Mouse (Mus musculus): Measurements from ENCODE around the gene Gipc1.

Gene Gipc1

DNA sequence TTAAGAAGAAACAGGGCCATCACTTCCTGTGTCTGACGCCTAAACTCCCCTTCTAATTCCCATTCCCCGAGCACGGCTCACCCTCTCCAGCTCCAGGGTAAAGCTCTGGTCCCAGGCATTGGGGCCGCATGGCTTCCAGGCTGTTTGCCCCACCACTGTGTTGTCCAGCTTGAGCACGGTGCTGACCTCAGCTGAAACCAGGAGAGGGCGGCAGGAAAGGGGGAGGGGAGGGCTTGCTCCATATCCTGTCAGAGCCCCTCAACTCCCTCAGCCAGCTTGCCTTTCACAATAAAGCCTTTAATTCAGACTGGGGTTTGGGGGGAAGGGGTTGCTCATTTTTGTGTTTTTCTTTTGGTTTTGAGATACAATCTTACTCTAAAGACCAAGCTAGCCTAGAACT lies 28.6 kb downstream of the Gipc1 start:
- DNase-seq = no peak

DNA sequence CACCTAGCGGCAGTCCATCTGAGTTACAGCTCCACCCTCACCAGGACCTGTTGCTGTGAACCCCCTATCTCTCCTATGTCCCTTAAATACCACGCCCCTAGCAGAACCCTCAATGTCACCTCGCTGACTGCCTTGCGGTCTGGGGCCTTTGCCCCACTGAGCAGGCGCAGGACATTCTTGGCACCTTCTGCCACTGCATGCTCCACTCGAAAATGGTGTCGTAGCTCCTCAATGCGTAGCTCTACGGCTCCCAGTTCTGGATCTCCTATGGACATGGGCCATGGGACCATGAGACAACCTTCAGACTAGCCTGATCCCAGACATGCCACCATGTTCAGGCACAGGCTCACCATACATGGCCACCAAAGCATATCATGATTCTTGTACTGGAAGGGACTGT lies 32.0 kb downstream of the Gipc1 start:
- no peak for DNase-seq

DNA sequence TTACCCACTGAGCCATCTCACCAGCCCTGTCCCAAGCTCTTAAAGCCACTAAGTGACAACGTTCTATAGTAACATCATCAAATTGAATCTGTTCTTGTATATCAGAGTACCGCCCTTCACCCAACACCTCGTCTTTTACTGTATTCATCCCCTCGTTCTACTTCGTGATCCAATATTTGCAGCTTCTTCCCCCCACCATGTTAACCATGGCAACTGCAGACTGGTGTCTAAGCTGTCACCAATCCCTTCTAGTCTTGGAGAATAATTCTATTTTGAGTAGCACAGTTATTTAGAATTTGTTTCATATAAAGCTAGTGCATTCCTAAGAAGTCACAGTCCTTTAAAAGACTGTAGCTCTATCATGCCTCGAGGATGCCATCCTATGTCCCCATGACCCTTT lies 36.8 kb downstream of the Gipc1 start:
- no peak for DNase-seq

DNA sequence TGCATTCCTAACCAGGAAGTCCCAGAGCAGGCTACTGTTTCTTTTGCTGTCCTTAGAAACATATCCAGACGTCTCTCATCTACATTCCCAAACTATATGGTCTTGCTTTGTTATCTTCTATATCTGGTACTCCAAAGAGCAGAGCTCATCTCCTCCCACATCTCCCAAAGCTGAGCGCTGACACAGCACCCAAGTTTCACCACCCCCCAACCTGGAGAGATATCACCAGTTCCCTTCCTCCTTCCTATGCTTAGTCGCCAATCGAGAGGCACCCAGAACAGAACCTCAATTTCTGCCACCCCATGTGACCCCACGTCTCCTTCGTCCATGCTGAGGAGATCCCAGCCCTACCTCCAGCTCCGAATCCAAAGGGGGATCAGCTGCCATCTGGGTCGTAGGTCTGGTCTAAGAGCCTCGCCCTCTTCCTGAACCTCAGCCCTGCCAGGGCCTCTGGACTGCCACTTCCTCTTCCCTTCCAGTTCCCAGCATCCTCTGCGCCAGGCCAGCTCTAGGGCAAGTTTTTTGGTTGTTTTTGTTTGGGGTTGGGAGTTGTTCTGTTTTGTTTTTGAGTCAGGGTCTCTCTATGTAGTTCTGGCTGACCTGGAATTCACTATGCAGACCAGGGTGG lies 41.2 kb downstream of the Gipc1 start:
- no peak for DNase-seq

DNA sequence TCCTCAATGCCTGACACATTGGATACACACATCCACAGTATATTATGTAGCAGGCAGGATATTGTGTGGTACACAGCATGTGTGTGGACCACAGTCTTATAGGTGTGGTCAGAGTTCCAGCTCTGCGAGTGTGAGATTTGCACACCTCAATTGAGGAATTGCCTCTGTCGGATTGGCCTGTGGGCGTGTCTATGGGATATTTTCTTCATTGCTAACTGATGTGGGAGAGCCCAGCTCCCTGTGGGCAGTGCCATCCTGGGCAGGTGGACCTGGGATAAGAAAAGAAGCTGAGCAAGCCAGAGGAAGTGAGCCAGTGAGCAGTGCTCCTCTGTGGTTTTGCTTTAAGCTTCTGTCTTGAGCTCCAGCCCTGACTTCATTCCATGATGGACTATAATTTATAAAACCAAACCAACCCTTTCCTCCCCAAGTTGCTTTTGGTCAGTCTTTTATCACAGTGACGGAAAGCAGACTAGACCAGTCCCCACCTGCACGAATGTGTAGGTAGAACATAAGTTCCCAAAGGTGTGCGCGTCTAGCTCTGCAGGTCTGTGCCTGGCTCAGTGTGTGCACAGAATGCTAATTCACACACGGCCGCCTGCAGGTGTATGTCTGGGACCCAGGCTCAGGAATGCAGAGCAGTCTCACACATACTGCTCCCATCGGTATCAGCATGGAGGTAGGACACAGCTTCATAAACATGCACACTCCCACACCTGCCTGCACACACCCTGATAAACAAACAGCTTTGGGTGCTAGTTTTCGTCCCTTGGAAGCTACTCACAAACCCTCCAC lies 42.1 kb downstream of the Gipc1 start:
- DNase-seq = peak in 1 of 2 experiments; percentile 62

DNA sequence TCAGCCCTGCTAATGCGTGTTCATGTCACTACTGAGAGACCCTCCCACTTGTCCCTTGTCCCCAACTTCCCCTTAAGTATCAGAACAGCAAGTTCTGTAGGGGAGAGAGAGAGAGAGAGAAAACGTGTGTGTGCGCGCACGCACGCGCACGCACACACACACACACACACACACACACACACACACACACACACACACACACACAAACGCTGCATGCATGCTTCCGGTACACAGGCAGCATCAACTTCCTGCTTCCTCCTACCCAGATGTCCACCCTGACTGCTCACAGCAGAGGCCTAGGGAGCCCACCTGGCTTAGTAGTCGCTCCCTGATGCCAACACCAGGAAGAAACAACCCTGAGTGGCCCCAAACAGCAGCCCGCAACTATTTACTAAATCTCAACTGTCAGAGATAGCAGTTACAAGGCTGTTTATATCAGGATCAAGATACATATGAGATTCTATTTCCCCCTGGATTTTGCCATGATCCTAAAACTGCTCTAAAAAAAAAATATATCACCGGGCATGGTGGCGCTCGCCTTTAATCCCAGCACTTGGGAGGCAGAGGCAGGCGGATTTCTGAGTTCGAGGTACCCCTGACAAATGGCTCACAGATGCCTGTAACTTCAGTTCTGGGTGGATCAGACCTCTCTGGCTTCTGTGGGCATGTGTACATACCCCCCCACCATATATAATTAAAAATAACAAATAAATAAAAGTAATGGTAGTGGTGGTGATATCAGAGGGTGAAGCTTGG lies 43.1 kb downstream of the Gipc1 start:
- DNase-seq = peak; percentile 25 to 57

DNA sequence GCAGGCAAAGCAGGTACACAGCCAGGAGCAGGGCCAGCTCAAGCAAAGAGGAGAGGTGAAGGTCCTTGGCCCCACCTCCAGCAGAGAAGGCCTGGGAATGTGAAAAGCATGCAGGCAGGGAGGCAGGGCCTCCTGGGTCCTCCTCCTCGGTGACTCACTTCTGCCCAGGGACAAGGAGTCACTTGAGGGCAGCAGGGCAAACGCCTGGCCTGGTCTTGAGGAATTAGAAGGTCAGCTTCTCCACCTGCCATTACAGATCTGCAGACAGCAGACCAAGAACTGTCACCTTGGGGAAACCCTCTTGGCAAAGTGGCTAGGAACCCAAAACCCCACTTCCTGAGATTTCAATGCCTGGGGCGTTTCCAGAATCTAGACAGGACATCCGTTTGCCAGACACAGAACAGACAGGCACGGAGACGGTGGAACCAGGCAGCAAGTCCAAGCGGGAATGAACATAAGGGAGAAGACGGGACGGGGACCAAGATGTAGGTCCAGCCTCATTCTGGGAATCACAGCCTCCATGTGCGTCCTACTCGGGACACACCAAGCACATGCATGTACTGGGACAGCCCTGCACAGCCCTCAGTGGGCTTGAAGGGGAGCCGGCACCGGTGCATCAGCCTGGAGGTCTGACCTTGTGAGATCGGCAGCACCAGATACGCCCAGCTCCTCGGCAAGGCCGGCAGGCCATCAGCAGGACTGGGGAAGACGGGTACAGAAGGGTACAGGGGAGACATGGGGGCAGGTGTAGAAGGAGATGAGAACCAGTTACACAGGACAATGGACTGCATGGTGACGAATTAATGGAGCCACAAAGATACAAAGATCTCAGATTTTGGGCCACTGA lies 45.1 kb downstream of the Gipc1 start:
- DNase-seq = peak; percentile 67 to 91

DNA sequence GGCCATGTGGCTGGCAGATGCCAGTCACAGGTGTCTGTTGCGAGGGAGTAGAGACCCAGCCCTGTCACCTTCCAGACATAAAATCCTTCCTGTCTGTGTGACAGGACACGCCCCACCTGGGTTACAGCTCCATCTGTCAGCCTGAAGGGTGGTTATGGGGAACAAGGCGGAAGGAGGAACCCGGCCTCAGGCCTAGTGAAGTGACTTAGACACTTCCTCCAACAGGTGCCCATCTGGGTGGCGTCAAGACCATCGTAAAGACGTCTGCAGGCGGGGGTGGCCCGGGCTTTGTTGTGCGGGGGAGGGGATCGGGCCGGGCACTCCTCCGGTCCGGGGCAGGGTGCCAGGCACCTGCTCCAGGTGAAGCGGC lies 45.8 kb downstream of the Gipc1 start:
- peak; percentile 41 to 76 for DNase-seq

DNA sequence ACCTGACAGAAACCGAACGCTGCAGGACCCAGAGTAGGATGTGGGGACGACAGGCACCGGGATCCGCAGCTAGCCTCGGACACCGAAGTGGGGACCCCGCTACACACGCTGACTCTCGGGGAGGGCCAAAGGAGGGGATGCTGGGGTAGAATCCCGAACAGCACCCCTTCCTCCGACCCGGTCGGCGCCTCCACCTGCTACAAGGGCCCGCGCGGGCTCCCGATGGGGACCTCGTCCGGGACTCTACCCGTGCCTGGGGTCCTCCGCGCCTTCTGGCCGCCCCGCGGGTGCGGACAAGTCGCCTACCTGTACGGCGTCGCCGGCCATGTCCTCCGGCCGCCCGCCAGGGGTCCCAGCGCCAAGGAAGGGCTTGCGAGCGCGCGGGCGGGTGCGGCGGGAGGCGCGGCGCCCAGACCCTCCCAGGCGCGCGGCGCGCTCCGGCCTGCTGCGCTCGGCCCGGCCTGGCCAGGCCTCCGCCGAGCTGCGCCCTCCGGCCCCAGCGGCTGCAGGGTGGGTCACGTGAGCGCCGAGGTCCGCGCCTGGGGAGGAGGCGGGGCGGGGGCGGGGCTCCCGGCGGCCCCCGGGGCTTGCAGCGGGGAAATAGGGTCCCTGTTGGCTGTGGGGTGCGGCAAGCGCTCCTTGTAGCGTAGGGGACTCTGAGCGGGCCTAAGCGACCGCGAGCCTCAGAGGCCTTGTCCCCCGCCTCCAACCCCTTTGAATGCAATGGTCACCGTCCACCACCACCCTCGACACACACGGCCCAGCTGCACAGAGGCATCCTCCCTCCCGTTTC lies 46.4 kb downstream of the Gipc1 start, which contains the start of gene Pkn1:
TSS of gene Pkn1 (minus strand) at position 519 of the 793 bp plus-strand sequence.
- DNase-seq = peak; percentile 82 to 94

DNA sequence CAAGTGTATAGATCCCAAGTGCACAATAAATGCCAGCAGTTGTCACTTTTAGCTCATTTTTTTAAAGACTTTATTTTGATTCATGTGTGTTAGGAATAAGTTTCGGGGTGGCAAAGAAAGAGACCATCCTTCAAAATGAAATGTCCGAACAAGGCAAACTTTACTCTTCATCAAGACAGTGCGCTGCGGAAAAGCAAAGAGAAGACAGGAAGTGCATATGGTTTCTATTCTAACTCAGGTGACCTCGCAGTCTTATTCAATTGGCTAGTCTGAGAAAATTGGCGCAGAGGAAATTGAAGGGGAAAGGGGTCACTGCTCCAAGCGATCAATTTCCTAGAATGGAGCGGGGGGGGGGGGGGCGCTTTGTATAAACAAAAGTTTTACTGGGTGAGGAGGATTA lies 47.1 kb downstream of the Gipc1 start:
- DNase-seq = no peak

DNA sequence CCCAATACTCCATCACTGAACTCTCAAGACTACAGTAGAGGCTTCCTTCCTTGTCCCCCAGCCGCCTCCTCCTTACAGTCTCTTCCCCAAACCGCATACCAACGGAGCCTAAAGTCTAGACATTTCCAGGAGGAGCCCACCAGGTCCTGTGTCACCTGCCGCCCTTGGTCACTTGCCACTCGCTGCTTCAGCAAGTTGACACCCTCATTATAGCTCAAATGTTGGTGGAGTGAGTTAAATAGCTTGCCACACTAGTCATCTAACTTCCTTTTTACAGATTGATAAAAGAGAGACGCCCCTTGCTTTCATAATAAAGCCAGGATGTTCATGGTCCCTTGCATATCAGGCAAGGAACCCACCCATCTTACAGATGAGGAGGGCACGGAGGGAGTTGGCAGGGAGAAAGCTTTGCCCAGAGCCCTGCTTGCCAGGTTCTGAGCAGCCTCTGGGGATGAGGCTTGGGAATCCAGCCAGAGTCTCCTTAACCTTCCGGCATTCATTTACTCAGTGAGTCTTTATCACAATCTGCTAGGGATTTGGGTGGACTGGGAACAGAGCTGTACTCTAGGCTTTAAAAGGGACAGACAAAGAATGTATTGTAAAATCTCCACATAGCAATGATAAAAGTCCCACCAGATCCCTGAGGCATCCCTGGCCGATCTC lies 48.1 kb downstream of the Gipc1 start:
- no peak for DNase-seq

DNA sequence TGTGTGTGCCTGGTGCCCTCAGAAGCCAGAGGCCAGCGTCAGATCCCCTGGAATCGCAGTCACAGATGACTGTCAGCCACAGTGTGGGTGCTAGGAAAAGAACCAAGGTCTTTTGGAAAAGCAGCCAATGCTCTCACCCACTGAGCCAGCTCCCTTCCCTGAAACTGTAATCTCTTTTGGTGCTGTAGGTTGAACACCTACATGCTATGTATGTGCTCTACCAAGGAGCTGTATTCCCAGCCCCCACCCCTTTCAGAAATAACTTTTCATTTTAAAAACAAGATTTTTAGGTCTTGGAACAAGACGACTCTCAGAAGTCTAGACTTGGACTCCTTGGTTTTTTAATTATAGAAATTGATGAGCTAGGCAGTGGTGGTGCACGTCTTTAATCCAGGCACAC lies 50.9 kb downstream of the Gipc1 start:
- no peak for DNase-seq

DNA sequence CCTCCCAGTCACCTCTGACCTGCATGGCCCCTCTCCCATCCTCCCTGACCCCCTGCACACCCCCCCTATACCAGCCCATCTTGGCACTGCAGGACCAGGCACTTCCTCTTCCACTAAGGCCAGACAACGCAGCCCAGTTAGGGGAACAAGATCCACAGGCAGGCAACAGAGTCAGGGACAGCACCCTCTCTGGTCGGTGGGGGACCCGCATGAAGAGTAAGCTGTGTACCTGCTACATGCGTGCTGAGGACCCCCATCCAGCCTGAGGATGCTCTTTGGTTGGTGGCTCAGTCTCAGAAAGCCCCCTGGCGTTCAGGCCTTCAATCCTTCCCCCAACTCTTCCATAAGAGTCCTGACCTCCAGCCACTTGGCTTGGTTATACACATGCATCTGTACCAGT lies 53.9 kb downstream of the Gipc1 start:
- DNase-seq = no peak

DNA sequence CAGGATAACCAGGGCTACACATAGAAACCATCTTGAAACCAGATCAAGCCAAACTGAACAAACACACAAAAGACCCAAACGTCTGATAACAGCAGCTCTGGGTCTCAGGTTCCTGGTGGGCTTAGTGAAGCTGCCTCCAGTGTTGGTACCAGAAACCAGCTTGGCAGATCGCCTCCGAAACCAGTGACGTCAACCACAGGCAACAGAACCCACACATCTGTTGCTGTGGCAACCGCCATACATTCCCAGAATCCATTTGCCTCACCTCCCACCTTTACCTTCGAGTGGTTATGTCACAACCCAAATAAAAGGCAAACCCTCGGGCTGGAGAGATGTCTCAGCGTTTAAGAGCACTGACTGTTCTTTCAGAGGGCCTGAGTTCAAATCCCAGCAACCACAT lies 55.1 kb downstream of the Gipc1 start:
- no peak for DNase-seq
